Mouse (Mus musculus) liver, postnatal 0 days (tissue): ENCODE data around the gene Sftpa1. TPM values are rescaled to one million over a fixed set of nuclear protein-coding genes. Genes with fewer than 3 reads are reported as not detected.

Source experiments
- ATAC-seq: fragments of 200-750 bp; cut with Nextera tagmentation; 2 replicates; pipeline ENCODE4 v1.8.0; 2017; ENCODE audit warnings: mild to moderate bottlenecking, moderate library complexity
- DNase-seq: peaks from one replicate; pipeline ENCODE4 v3.0.0-alpha.2; 2016
- H3K27ac ChIP-seq: fragments of 300-500 bp; sonication (generic); 2 replicates; pipeline ENCODE4 v1.5.1; 2014; ENCODE audit warnings: antibody characterized with exemption, moderate library complexity, mild to moderate bottlenecking, low read depth
- H3K27me3 ChIP-seq: fragments of 300-500 bp; sonication (generic); 2 replicates; pipeline ENCODE4 v1.6.1; 2014; ENCODE audit warnings: low read length, control low read depth, mixed read lengths; ENCODE audit not compliant: insufficient read depth
- H3K36me3 ChIP-seq: fragments of 300-500 bp; sonication (generic); replicated peaks from 2 replicates; pipeline ENCODE4 v1.6.1; 2014; ENCODE audit warnings: mild to moderate bottlenecking, control low read depth, low read length, moderate library complexity, mixed read lengths; ENCODE audit not compliant: insufficient read depth
- H3K4me1 ChIP-seq: fragments of 300-500 bp; sonication (generic); 2 replicates; pipeline ENCODE4 v1.6.1; 2014; ENCODE audit warnings: antibody characterized with exemption, mild to moderate bottlenecking, control low read depth; ENCODE audit not compliant: insufficient read depth
- H3K4me2 ChIP-seq: fragments of 300-500 bp; sonication (generic); 2 replicates; pipeline ENCODE4 v1.6.1; 2014; ENCODE audit warnings: low read depth, mild to moderate bottlenecking, low read length, moderate library complexity, mixed read lengths
- H3K4me3 ChIP-seq: fragments of 300-500 bp; sonication (generic); 2 replicates; pipeline ENCODE4 v1.5.1; 2014; ENCODE audit warnings: low read depth, low read length
- H3K9ac ChIP-seq: fragments of 300-500 bp; sonication (generic); replicated peaks from 2 replicates; pipeline ENCODE4 v1.6.1; 2014; ENCODE audit warnings: mild to moderate bottlenecking, moderate library complexity
- H3K9me3 ChIP-seq: fragments of 300-500 bp; sonication (generic); 2 replicates; pipeline ENCODE4 v1.6.1; 2016; ENCODE audit warnings: mild to moderate bottlenecking, control low read depth, low read length, mixed read lengths
- CTCF ChIP-seq: sonication (generic); IDR thresholded peaks from 2 replicates; pipeline ENCODE4 v1.5.1; 2016; ENCODE audit warnings: antibody characterized with exemption, low read depth
- EP300 ChIP-seq: IDR thresholded peaks from 2 replicates; pipeline ENCODE4 v1.6.1; 2016; ENCODE audit warnings: antibody characterized with exemption, low read depth, mild to moderate bottlenecking
- WGBS: fragments of 180-500 bp; shearing (Covaris S2); extraction: QIAGEN DNeasy Blood & Tissue Kit; methylation state at CpG from one replicate; pipeline ENCODE4 v1.1.7; 2014; ENCODE audit not compliant: insufficient replicate concordance; 5-methylcytosine and 5-hydroxymethylcytosine counted together
- polyA plus RNA-seq: library from polyadenylated mRNA; unstranded; fragments of >200 nt; fragmentation: Nextera tagmentation; extraction: Ambion mirVana; gene quantifications from 2 replicates; pipeline ENCODE4 v1.2.1, GENCODE M21; 2015

Sftpa1 gene
- polyA plus RNA-seq, 1 experiment from 2014 or later, result 0.33 TPM

- TF ChIP-seq EP300, result no peak
- TF ChIP-seq CTCF, result no peak
- Histone ChIP-seq H3K4me1 (no peaks in the 10 kb centered on the region), H3K27ac (peak overlapping the region; percentile 95), H3K9ac (no peak overlapping the region), H3K4me2 (no peak overlapping the region), H3K36me3 (no peaks in the 10 kb centered on the region), H3K9me3 (no peaks in the 10 kb centered on the region), H3K4me3 (no peak overlapping the region), H3K27me3 (no peaks in the 10 kb centered on the region)
- ATAC-seq, result no peak
- no peak for DNase-seq
- WGBS, result 80% methylated on average over 1 of the region's 1 CpGs
Measured at GRCm38 (mm10) chr14:41098726-41099125, 32.9 kb upstream of the Sftpa1 start.

DNA sequence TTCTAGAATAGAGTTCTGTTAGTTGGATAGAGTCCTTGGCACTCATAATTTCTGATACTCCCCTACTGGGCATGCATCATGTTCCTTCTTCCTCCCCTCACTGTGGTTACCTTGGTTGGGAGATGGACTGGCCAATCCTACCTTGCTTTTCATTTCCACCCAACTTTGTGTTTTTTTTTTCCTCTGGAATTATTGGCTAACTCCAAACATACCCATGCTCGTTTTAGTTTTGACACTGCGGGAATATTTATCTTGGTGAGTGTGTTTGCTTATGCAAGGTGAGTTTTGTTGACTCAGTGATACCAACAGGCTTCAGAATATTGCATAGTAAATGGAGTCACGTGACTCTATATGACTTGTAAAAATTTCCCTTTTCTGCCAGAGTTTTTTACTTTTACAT is 30.9 kb upstream of the Sftpa1 start:
- ATAC-seq, result peak; percentile 53
- Histone ChIP-seq H3K27me3 (no peaks in the 10 kb centered on the region), H3K4me1 (no peaks in the 10 kb centered on the region), H3K9me3 (no peaks in the 10 kb centered on the region), H3K4me3 (no peak overlapping the region), H3K27ac (peak overlapping the region; percentile 95), H3K4me2 (no peak overlapping the region), H3K36me3 (no peaks in the 10 kb centered on the region), H3K9ac (no peak overlapping the region)
- 55% methylated on average over 3 of the region's 3 CpGs for WGBS
- no peak for DNase-seq
- TF ChIP-seq EP300 (peak; percentile 82), CTCF (no peak)

DNA sequence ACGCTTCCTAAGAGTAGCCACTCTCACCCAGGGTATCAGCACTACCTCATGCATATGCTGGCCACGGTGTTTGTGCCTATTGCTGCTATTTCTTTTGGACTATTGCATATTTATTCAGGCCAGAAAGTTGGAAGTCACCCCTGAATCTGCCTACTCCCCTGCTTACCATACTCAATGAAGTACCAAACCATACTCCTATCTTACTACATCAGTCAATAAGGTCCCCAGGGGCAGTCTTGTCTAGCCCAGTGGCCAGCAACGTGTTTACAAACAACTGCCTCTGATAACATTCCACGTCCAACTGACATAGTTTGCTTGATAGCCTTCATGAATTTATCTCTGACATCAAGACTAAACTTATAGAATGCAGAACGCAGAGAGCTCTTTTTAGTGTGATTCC is 30.3 kb upstream of the Sftpa1 start:
- H3K4me3 ChIP-seq, result no peak overlapping the region
- TF ChIP-seq EP300, result no peak
- no peak for TF ChIP-seq CTCF

DNA sequence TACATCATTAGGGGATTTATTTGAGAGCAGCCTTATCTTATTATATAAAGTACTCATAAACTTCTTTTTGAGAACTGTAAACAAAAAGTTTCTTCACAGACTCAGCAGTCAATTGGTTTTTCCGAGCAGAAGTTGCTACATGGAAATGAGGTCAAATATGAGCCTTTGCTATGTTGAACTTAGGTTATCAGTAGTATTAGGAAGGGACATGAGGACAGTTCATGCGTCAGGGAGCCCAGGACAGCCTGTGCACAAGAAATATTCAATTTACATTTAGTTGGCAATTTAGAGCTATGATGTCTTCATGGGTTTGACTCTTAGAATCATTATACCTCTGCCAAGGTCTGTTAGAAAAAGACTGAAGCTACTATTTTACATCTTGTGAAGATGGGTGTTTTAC is 29.3 kb upstream of the Sftpa1 start:
- ATAC-seq (peak; percentile 41), DNase-seq (no peak)
- Histone ChIP-seq H3K9me3 (no peaks in the 10 kb centered on the region), H3K9ac (no peak overlapping the region), H3K4me1 (no peaks in the 10 kb centered on the region), H3K36me3 (no peaks in the 10 kb centered on the region), H3K4me2 (no peak overlapping the region), H3K27ac (peak overlapping the region; percentile 80), H3K27me3 (no peaks in the 10 kb centered on the region), H3K4me3 (no peak overlapping the region)
- TF ChIP-seq EP300 (peak; percentile 90), CTCF (no peak)
- WGBS, result 41% methylated on average over 2 of the region's 2 CpGs

More for the DNA sequence above, 30.3 kb upstream of the Sftpa1 start:
- DNase-seq, result no peak
- 63% methylated on average over 5 of the region's 5 CpGs for WGBS
- H3K4me1 ChIP-seq, result no peaks in the 10 kb centered on the region
- H3K4me2 ChIP-seq, result no peak overlapping the region
- no peaks in the 10 kb centered on the region for H3K27me3 ChIP-seq
- no peak for ATAC-seq
- peak overlapping the region; percentile 94 for H3K27ac ChIP-seq
- no peaks in the 10 kb centered on the region for H3K36me3 ChIP-seq
- H3K9me3 ChIP-seq, result no peaks in the 10 kb centered on the region
- H3K9ac ChIP-seq, result no peak overlapping the region

- peak within 1 kb of the TSS; percentile 71 for H3K9ac ChIP-seq
- peak; percentile 84 for ATAC-seq
- no peaks in the 10 kb centered on the region for H3K4me1 ChIP-seq
- H3K9me3 ChIP-seq, result no peaks in the 10 kb centered on the region
- H3K36me3 ChIP-seq, result no peaks in the 10 kb centered on the region
- peak; percentile 70 for DNase-seq
- H3K4me2 ChIP-seq, result peak within 1 kb of the TSS; percentile 56
- 39% methylated on average over 10 of the region's 10 CpGs for WGBS
- peak within 1 kb of the TSS; percentile 41 for H3K4me3 ChIP-seq
- peak within 1 kb of the TSS; percentile 87 for H3K27ac ChIP-seq
- H3K27me3 ChIP-seq, result no peaks in the 10 kb centered on the region
- TF ChIP-seq CTCF (no peak), EP300 (peak; percentile 87)
Measured at GRCm38 (mm10) chr14:41104853-41105444, 26.6 kb upstream of the Sftpa1 start, which contains the start of gene Mat1a. Mat1a (plus strand) TSS chr14:41105035.

- Histone ChIP-seq H3K4me1 (peaks cover 3% of the 10 kb centered on the region; the same call in 1 of the 2 replicates), H3K36me3 (peaks cover 9% of the 10 kb centered on the region; the same call in 1 of the 2 replicates), H3K9me3 (no peaks in the 10 kb centered on the region), H3K4me2 (peak overlapping the region; percentile 59), H3K9ac (0 out of 2 replicates have a peak overlapping the region, but pooled peaks have one; percentile 16), H3K4me3 (no peak overlapping the region), H3K27ac (peak overlapping the region; percentile 31; the same call in 1 of the 2 replicates), H3K27me3 (no peaks in the 10 kb centered on the region)
- 64% methylated on average over 7 of the region's 7 CpGs for WGBS
- TF ChIP-seq CTCF, result no peak
- TF ChIP-seq EP300, result no peak
- DNase-seq (no peak), ATAC-seq (0 out of 2 replicates have a peak, but pooled peaks have one; percentile 6)
Measured at GRCm38 (mm10) chr14:41111031-41111668, 20.4 kb upstream of the Sftpa1 start.
